Mouse (Mus musculus) midbrain, embryonic 15.5 days (tissue): ENCODE data around the gene Clrn3. TPM values are rescaled to one million over a fixed set of nuclear protein-coding genes. Genes with fewer than 3 reads are reported as not detected.
"Not testable (repeated sequence)": the region's sequence is repeated elsewhere in the genome, so short reads cannot be mapped to it uniquely, and the experiment has no call there.

ENCODE experiments used
- ATAC-seq: fragments of 200-750 bp; cut with Nextera tagmentation; replicated peaks from 2 replicates; pipeline ENCODE4 v1.8.0; 2017; ENCODE audit warnings: moderate TSS enrichment
- H3K27ac ChIP-seq: fragments of 300-500 bp; sonication (generic); 2 replicates; pipeline ENCODE4 v1.5.1; 2015; ENCODE audit warnings: mild to moderate bottlenecking, inconsistent platforms
- H3K27me3 ChIP-seq: fragments of 300-500 bp; sonication (generic); replicated peaks from 2 replicates; pipeline ENCODE4 v1.6.1; 2015; ENCODE audit warnings: inconsistent platforms
- H3K36me3 ChIP-seq: fragments of 300-500 bp; sonication (generic); replicated peaks from 2 replicates; pipeline ENCODE4 v1.6.1; 2015; ENCODE audit warnings: inconsistent platforms
- H3K4me1 ChIP-seq: fragments of 300-500 bp; sonication (generic); 2 replicates; pipeline ENCODE4 v1.6.1; 2015; ENCODE audit warnings: inconsistent platforms
- H3K4me2 ChIP-seq: fragments of 300-500 bp; sonication (generic); 2 replicates; pipeline ENCODE4 v1.6.1; 2015; ENCODE audit warnings: inconsistent platforms, mild to moderate bottlenecking, moderate library complexity
- H3K4me3 ChIP-seq: fragments of 300-500 bp; sonication (generic); 2 replicates; pipeline ENCODE4 v1.5.1; 2015; ENCODE audit warnings: mild to moderate bottlenecking, inconsistent platforms
- H3K9ac ChIP-seq: fragments of 300-500 bp; sonication (generic); 2 replicates; pipeline ENCODE4 v1.6.1; 2015; ENCODE audit warnings: mild to moderate bottlenecking, inconsistent platforms
- H3K9me3 ChIP-seq: fragments of 300-500 bp; sonication (generic); 2 replicates; pipeline ENCODE4 v1.6.1; 2016; ENCODE audit warnings: inconsistent platforms
- WGBS: fragments of 180-500 bp; shearing (Covaris S2); methylation state at CpG from one replicate; pipeline ENCODE4 v1.1.7; 2015; ENCODE audit warnings: mixed read lengths; 5-methylcytosine and 5-hydroxymethylcytosine counted together
- polyA plus RNA-seq: library from polyadenylated mRNA; unstranded; fragments of >200 nt; fragmentation: Nextera tagmentation; extraction: Ambion mirVana; gene quantifications from 2 replicates; pipeline ENCODE4 v1.2.1, GENCODE M21; 2015

The Clrn3 gene
- not detected in 2 replicates for polyA plus RNA-seq

GRCm38 (mm10) chr7:135528515-135528914 is at the start of gene Clrn3:
TSS of gene Clrn3 (minus strand) at chr7:135528654.
- Histone ChIP-seq H3K27ac (no peak within 1 kb of the TSS), H3K27me3 (no peaks in the 10 kb centered on the region), H3K4me1 (no peaks in the 10 kb centered on the region), H3K4me3 (no peak within 1 kb of the TSS), H3K9me3 (no peaks in the 10 kb centered on the region), H3K36me3 (no peaks in the 10 kb centered on the region), H3K9ac (no peak within 1 kb of the TSS), H3K4me2 (no peak within 1 kb of the TSS)
- 88% methylated on average over 7 of the region's 7 CpGs for WGBS
- no peak for ATAC-seq

DNA sequence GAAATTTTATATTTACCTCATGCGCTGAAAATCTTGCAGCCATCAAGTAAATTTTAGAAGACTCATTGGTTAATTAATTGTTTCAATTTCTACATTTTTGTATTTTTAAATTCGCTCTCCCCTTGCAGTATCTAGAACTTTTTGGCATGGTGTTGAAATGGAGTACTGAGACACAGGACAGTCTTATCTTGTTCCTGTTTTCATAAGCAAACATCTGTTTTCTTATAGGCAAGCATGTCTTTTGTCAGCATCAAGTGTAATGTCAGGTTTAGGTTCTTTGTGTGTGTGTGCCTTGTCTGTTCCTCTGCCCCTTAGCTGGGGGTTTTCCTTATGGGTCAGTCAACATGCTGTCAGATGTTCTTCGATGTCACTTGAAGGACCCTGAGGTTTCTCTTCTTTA is 47.9 kb upstream of the Clrn3 start:
- no peak for ATAC-seq
- Histone ChIP-seq H3K36me3 (no peaks in the 10 kb centered on the region), H3K4me2 (no peak overlapping the region), H3K4me1 (peaks cover 6% of the 10 kb centered on the region), H3K27ac (no peak overlapping the region), H3K9ac (no peak overlapping the region), H3K9me3 (no peaks in the 10 kb centered on the region), H3K27me3 (no peaks in the 10 kb centered on the region), H3K4me3 (no peak overlapping the region)
- WGBS, result 88% methylated on average over 3 of the region's 3 CpGs

GRCm38 (mm10) chr7:135575319-135576069 is 47.0 kb upstream of the Clrn3 start:
- H3K27me3 ChIP-seq, H3K4me2 ChIP-seq, H3K4me3 ChIP-seq, H3K36me3 ChIP-seq, ATAC-seq, H3K9me3 ChIP-seq, H3K4me1 ChIP-seq, H3K27ac ChIP-seq, H3K9ac ChIP-seq: not testable (repeated sequence)
- WGBS, result 89% methylated on average over 7 of the region's 7 CpGs

- H3K4me3 ChIP-seq, result no peak overlapping the region
- H3K4me2 ChIP-seq, result no peak overlapping the region
- 49% methylated on average over 10 of the region's 10 CpGs for WGBS
- H3K9me3 ChIP-seq, result no peaks in the 10 kb centered on the region
- peaks cover 6% of the 10 kb centered on the region for H3K4me1 ChIP-seq
- no peak for ATAC-seq
- no peaks in the 10 kb centered on the region for H3K27me3 ChIP-seq
- no peak overlapping the region for H3K27ac ChIP-seq
- H3K36me3 ChIP-seq, result no peaks in the 10 kb centered on the region
- H3K9ac ChIP-seq, result no peak overlapping the region
These were observed 43.6 kb upstream of the Clrn3 start for GRCm38 (mm10) chr7:135571951-135572559.

DNA sequence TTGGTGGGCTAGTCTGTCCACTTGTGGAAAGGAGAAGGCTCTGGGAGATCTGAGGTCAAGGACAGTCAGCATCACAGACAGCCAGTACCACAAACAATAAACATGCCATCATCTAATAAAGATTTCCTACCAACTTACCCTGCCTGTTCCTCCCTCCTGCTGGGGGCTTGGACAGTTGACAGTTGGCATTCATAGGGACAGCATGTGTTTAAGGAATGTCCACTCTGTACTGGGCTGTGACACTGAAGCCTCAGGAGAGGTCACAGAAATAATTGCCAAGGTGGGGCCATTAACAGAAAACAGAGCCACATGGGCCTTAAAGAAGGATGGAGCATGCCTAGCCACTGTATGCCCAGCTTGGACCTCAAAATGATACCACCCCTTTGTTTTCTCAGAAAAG is 42.9 kb upstream of the Clrn3 start:
- no peak for ATAC-seq
- Histone ChIP-seq H3K9me3 (no peaks in the 10 kb centered on the region), H3K4me3 (no peak overlapping the region), H3K36me3 (no peaks in the 10 kb centered on the region), H3K4me1 (peaks cover 6% of the 10 kb centered on the region), H3K27me3 (no peaks in the 10 kb centered on the region), H3K27ac (no peak overlapping the region), H3K4me2 (no peak overlapping the region), H3K9ac (no peak overlapping the region)

GRCm38 (mm10) chr7:135568550-135568949 is 40.1 kb upstream of the Clrn3 start:
- WGBS, result 58% methylated on average over 2 of the region's 2 CpGs
- Histone ChIP-seq H3K9ac (no peak overlapping the region), H3K36me3 (no peaks in the 10 kb centered on the region), H3K9me3 (no peaks in the 10 kb centered on the region), H3K4me3 (no peak overlapping the region), H3K4me1 (peaks cover 8% of the 10 kb centered on the region), H3K4me2 (no peak overlapping the region), H3K27me3 (no peaks in the 10 kb centered on the region), H3K27ac (no peak overlapping the region)
- no peak for ATAC-seq

- no peak overlapping the region for H3K9ac ChIP-seq
- H3K36me3 ChIP-seq, result no peaks in the 10 kb centered on the region
- ATAC-seq, result no peak
These were observed 39.1 kb upstream of the Clrn3 start for GRCm38 (mm10) chr7:135567582-135567981.

DNA sequence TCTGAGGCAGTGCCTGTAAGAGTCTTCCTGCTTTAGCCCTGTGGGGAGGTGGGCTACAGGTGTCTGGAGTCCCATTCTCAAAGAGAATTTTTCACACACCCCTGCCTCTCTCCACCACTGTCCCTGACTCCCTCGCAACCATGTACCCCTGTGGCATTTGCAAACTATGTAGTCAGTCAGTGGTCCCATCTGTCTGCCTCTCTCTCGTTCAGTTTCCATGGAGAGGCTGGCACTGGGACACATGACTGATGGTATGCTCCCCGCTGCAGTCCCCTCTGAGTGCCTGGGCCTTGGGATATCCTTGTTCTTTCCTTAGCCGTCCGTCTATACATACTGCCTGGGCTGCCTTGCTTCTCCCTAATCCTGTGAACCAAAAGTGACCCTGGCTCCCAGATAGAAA is 37.6 kb upstream of the Clrn3 start:
- Histone ChIP-seq H3K27ac (no peak overlapping the region), H3K9ac (no peak overlapping the region), H3K4me3 (no peak overlapping the region), H3K36me3 (no peaks in the 10 kb centered on the region), H3K9me3 (no peaks in the 10 kb centered on the region), H3K4me2 (no peak overlapping the region), H3K27me3 (no peaks in the 10 kb centered on the region), H3K4me1 (peaks cover 2% of the 10 kb centered on the region; the same call in 1 of the 2 replicates)
- 72% methylated on average over 5 of the region's 5 CpGs for whole genome bisulfite sequencing
- no peak for ATAC-seq

More at GRCm38 (mm10) chr7:135567582-135567981, 39.1 kb upstream of the Clrn3 start:
- H3K4me2 ChIP-seq, result no peak overlapping the region
- no peaks in the 10 kb centered on the region for H3K27me3 ChIP-seq
- no peak overlapping the region for H3K4me3 ChIP-seq
- no peak overlapping the region for H3K27ac ChIP-seq
- H3K9me3 ChIP-seq, result no peaks in the 10 kb centered on the region
- peaks cover 8% of the 10 kb centered on the region for H3K4me1 ChIP-seq
- 77% methylated on average over 1 of the region's 1 CpGs for WGBS

- no peak overlapping the region for H3K27ac ChIP-seq
- no peaks in the 10 kb centered on the region for H3K9me3 ChIP-seq
- peaks cover 2% of the 10 kb centered on the region; the same call in 1 of the 2 replicates for H3K4me1 ChIP-seq
- no peak for ATAC-seq
- no peak overlapping the region for H3K9ac ChIP-seq
- WGBS, result 63% methylated on average over 8 of the region's 8 CpGs
- H3K36me3 ChIP-seq, result no peaks in the 10 kb centered on the region
- H3K4me3 ChIP-seq, result no peak overlapping the region
- no peak overlapping the region for H3K4me2 ChIP-seq
- H3K27me3 ChIP-seq, result no peaks in the 10 kb centered on the region
These were observed 35.6 kb upstream of the Clrn3 start for GRCm38 (mm10) chr7:135564022-135564421.

GRCm38 (mm10) chr7:135560280-135560679 is 31.8 kb upstream of the Clrn3 start:
- Histone ChIP-seq H3K9me3 (no peaks in the 10 kb centered on the region), H3K4me3 (no peak overlapping the region), H3K9ac (no peak overlapping the region), H3K36me3 (no peaks in the 10 kb centered on the region), H3K27ac (no peak overlapping the region), H3K4me2 (no peak overlapping the region), H3K4me1 (peaks cover 2% of the 10 kb centered on the region; the same call in 1 of the 2 replicates), H3K27me3 (0 out of 2 replicates have a peak, but pooled peaks cover 2% of the 10 kb centered on the region)
- 84% methylated on average over 1 of the region's 1 CpGs for WGBS
- ATAC-seq, result no peak

DNA sequence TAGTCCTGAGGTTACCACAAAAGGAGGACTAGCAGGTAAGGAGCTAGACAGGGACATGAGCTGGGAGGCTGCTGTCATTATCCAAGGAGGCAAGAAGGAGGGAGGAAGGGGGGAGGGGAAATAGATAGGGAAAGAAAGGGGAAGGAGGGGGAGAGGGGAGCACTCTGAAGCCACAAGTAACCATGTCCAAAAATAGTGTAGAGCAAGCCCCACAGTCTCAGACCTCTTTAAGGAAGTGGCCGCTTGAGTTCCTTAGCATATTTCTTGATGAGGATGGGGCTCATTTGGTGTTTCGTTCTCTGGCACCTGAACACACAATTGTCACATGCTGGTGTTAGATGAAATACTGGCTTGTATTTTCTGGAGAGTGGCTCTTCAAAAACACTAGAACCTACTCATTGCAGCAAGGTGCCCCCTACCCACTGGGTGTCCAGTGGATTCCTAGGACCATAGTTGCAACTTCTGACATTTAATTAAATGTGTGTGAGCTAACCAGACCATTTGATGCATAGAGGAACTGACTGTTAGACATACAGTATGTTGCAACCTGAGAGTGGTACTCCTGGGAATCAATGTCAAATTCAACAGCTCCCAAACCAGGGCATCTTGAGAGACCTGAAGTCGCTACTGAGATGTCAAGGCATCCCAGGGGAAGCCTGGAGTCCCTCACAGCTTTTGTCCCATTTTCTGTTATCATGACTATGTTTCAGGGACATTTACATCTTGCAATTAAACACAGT is 28.4 kb upstream of the Clrn3 start:
- 0 out of 2 replicates have a peak, but pooled peaks cover 2% of the 10 kb centered on the region for H3K27me3 ChIP-seq
- no peaks in the 10 kb centered on the region for H3K4me1 ChIP-seq
- H3K27ac ChIP-seq, result no peak overlapping the region
- H3K36me3 ChIP-seq, result no peaks in the 10 kb centered on the region
- ATAC-seq, result no peak
- H3K4me3 ChIP-seq, result no peak overlapping the region
- H3K4me2 ChIP-seq, result no peak overlapping the region
- no peaks in the 10 kb centered on the region for H3K9me3 ChIP-seq
- 86% methylated on average over 3 of the region's 3 CpGs for WGBS
- H3K9ac ChIP-seq, result no peak overlapping the region

DNA sequence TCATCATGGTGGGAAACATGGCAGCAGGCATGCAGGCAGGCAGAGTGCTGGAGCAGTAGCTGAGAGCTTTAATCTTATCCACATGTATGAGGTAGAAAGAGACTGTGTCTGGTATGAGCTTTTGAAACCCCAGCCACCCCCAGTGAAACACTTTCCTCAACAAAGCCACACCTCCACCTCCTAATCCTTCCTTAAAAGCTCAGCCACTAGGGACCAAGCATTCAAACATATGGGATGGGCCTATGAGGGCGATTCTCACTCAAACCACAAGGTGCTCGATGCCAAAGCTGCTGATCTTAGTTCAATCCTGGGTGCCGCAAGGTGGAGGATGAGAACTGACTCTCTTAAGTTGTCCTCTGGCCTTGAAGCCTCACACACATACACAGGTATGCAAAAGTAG is 25.1 kb upstream of the Clrn3 start:
- Histone ChIP-seq H3K4me3 (no peak overlapping the region), H3K9me3 (no peaks in the 10 kb centered on the region), H3K4me1 (no peaks in the 10 kb centered on the region), H3K27me3 (0 out of 2 replicates have a peak, but pooled peaks cover 2% of the 10 kb centered on the region), H3K36me3 (no peaks in the 10 kb centered on the region), H3K4me2 (no peak overlapping the region), H3K9ac (no peak overlapping the region), H3K27ac (no peak overlapping the region)
- no peak for ATAC-seq
- 80% methylated on average over 3 of the region's 3 CpGs for WGBS
